Mouse (Mus musculus): ENCODE results near the gene B3gnt6. TPM values are rescaled to one million over a fixed set of nuclear protein-coding genes. Genes with fewer than 3 reads are reported as not detected.

The B3gnt6 gene
- polyA plus RNA-seq, 1 experiment from 2014 or later: not detected

GRCm38 (mm10) chr7:98176322-98177070 lies 22.8 kb downstream of the B3gnt6 start:
- H3K4me1 ChIP-seq: peaks cover 25% of the 10 kb centered on the region
- no peak overlapping the region for H3K9ac ChIP-seq
- no peaks in the 10 kb centered on the region for H3K36me3 ChIP-seq
- H3K27ac ChIP-seq: no peak overlapping the region
- no peaks in the 10 kb centered on the region for H3K27me3 ChIP-seq
- no peak overlapping the region for H3K4me3 ChIP-seq
- 0 out of 2 replicates have a peak overlapping the region, but pooled peaks have one; percentile 79 for H3K4me2 ChIP-seq
- no peaks in the 10 kb centered on the region for H3K9me3 ChIP-seq
- no peak for ATAC-seq (ENCODE audit: insufficient number of reproducible peaks, low FRiP score, low TSS enrichment, low read depth)
- 67% methylated on average over 8 of the region's 8 CpGs for WGBS

DNA sequence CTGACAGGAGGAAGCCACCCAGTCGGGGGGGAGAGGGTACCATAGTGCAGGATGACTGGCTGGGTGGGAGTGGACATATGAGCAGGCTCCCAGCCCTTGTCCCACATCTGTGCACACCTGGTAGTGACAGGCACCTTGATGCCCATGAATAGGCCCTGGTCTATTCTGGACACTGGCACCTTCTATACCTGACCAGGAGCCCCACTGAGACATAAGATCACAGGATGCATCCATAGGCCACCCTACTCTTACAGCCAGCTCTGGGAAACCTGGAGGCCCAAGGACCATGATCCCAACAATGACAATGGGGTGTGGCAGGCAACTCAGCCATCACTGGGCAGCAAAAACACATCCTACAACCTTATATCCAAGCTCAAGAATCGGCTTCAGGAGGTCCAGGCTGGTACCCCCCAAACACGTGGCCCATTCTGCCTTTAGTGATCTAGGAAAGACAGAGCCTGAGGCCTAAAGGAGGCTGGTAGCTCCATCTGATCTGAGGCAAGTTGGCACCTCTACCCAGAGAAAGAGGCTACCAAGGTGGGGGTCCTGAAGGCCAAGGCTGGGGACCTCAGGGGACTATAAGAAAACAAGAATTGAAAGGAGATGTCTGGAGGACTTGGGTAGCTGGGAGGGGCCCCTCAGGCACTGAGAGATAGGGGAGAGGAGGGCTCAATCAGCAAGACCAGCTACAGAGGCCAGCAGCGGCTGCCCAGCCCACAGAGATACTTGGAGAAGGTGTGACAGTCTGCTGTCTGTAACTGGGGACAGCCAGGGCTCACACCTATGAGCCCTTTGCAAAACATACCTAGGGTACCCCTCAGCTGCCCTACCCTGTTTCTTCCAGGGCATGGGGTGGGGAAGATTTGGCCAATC lies 24.2 kb downstream of the B3gnt6 start:
- Histone ChIP-seq H3K27ac (no peak overlapping the region), H3K27me3 (no peaks in the 10 kb centered on the region), H3K9me3 (no peaks in the 10 kb centered on the region), H3K9ac (no peak overlapping the region), H3K4me1 (peaks cover 36% of the 10 kb centered on the region), H3K36me3 (no peaks in the 10 kb centered on the region), H3K4me3 (no peak overlapping the region), H3K4me2 (no peak overlapping the region)
- 77% methylated on average over 4 of the region's 4 CpGs for WGBS
- no peak for ATAC-seq (ENCODE audit: insufficient number of reproducible peaks, low FRiP score, low TSS enrichment, low read depth)

GRCm38 (mm10) chr7:98173408-98173807 lies 25.9 kb downstream of the B3gnt6 start:
- WGBS: 59% methylated on average over 4 of the region's 4 CpGs

GRCm38 (mm10) chr7:98172661-98173060 lies 26.6 kb downstream of the B3gnt6 start:
- H3K9me3 ChIP-seq: no peaks in the 10 kb centered on the region
- 0 out of 2 replicates have a peak overlapping the region, but pooled peaks have one; percentile 38 for H3K27ac ChIP-seq
- H3K9ac ChIP-seq: no peak overlapping the region
- no peak for ATAC-seq (ENCODE audit: insufficient number of reproducible peaks, low FRiP score, low TSS enrichment, low read depth)
- peaks cover 31% of the 10 kb centered on the region for H3K4me1 ChIP-seq
- no peaks in the 10 kb centered on the region for H3K36me3 ChIP-seq
- no peak overlapping the region for H3K4me3 ChIP-seq
- whole genome bisulfite sequencing: 71% methylated on average over 8 of the region's 8 CpGs
- H3K4me2 ChIP-seq: no peak overlapping the region
- H3K27me3 ChIP-seq: no peaks in the 10 kb centered on the region

More at GRCm38 (mm10) chr7:98173408-98173807, 25.9 kb downstream of the B3gnt6 start:
- no peak for ATAC-seq (ENCODE audit: insufficient number of reproducible peaks, low FRiP score, low TSS enrichment, low read depth)
- Histone ChIP-seq H3K9me3 (no peaks in the 10 kb centered on the region), H3K27me3 (no peaks in the 10 kb centered on the region), H3K4me1 (peaks cover 36% of the 10 kb centered on the region), H3K9ac (no peak overlapping the region), H3K36me3 (no peaks in the 10 kb centered on the region), H3K4me2 (no peak overlapping the region), H3K27ac (no peak overlapping the region), H3K4me3 (no peak overlapping the region)

DNA sequence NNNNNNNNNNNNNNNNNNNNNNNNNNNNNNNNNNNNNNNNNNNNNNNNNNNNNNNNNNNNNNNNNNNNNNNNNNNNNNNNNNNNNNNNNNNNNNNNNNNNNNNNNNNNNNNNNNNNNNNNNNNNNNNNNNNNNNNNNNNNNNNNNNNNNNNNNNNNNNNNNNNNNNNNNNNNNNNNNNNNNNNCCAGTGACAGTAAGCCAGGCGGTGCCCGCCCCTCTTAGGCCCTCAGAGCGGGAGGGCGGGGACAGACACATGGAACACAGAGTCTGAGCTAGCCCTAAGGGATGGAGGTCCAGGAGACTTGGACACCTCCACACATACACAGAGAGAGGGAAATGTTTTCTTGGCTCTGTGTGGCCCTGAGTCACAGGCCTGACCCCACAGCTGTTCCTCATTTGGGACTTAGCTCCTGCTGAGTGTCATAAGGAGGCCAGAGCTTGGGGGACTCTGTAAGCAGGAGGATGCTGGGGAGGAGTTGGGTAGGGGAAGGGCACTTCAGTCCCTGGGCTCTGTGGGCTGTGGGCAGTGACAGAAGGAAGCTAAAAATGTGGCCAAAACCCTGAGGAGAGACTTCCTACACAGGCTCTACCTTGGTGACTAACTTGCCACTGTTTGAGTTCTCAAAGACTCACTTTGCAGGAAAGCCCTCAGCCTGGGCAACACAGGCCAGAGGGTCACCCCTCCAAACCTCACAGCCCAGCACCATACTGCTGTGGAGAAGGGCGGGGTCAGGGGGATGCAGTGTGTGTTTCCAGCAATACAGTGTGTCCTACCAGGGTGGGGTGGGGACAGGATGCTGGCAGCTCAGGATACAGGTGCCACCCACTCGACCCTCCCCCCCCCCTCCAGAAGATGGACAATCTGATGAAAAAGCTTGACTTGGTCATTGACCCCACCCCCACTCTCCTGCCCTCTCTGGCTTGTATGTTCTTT lies 27.9 kb downstream of the B3gnt6 start:
- no peaks in the 10 kb centered on the region for H3K9me3 ChIP-seq
- no peak overlapping the region for H3K4me3 ChIP-seq
- H3K4me1 ChIP-seq: peaks cover 21% of the 10 kb centered on the region
- H3K36me3 ChIP-seq: no peaks in the 10 kb centered on the region
- peak overlapping the region; percentile 61 for H3K27ac ChIP-seq
- ATAC-seq (ENCODE audit: insufficient number of reproducible peaks, low FRiP score, low TSS enrichment, low read depth): 0 out of 2 replicates have a peak, but pooled peaks have one; percentile 35
- no peaks in the 10 kb centered on the region for H3K27me3 ChIP-seq
- WGBS: 46% methylated on average over 5 of the region's 6 CpGs
- H3K4me2 ChIP-seq: no peak overlapping the region
- no peak overlapping the region for H3K9ac ChIP-seq

DNA sequence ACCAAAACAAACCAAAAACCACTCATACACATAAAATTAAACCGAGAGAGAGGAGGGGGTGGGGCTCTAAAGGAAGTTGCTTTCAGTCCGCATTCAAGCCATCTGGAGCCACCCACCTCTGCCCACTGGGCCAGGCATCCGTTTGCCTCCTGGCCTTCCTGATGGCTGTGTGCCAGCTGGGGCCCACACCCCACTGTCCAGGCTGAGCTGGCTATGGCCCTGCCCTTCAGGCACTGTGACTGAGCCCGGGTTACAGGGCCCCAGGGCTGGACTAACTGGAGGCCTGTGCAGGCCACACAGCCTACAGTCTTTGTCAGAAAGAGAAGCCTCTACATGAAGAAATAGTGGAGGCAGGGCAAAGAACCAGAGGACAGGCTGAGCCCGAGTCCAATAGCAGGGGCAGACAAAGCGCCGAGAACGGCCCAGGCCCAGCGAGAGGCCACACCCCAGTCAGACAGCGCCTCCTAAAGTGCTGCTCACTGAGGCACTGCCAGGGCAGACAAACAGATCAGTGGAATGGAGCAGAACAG lies 34.2 kb downstream of the B3gnt6 start:
- peak; percentile 45; the same call in 1 of the 2 replicates for ATAC-seq (ENCODE audit: insufficient number of reproducible peaks, low FRiP score, low TSS enrichment, low read depth)
- 41% methylated on average over 10 of the region's 10 CpGs for WGBS
- no peak overlapping the region for H3K9ac ChIP-seq

GRCm38 (mm10) chr7:98164382-98164998 lies 34.8 kb downstream of the B3gnt6 start:
- Histone ChIP-seq H3K36me3 (no peaks in the 10 kb centered on the region), H3K4me1 (peaks cover 40% of the 10 kb centered on the region), H3K27ac (peak overlapping the region; percentile 65), H3K9ac (no peak overlapping the region), H3K27me3 (no peaks in the 10 kb centered on the region), H3K9me3 (no peaks in the 10 kb centered on the region), H3K4me2 (no peak overlapping the region), H3K4me3 (no peak overlapping the region)
- no peak for ATAC-seq (ENCODE audit: insufficient number of reproducible peaks, low FRiP score, low TSS enrichment, low read depth)
- whole genome bisulfite sequencing: 67% methylated on average over 9 of the region's 9 CpGs

More for the DNA sequence above, 34.2 kb downstream of the B3gnt6 start:
- peaks cover 35% of the 10 kb centered on the region for H3K4me1 ChIP-seq
- no peaks in the 10 kb centered on the region for H3K9me3 ChIP-seq
- H3K4me2 ChIP-seq: no peak overlapping the region
- no peak overlapping the region for H3K4me3 ChIP-seq
- H3K27me3 ChIP-seq: no peaks in the 10 kb centered on the region
- no peaks in the 10 kb centered on the region for H3K36me3 ChIP-seq
- H3K27ac ChIP-seq: peak overlapping the region; percentile 65

- H3K4me2 ChIP-seq: no peak overlapping the region
- no peak overlapping the region for H3K4me3 ChIP-seq
- H3K36me3 ChIP-seq: no peaks in the 10 kb centered on the region
- ATAC-seq (ENCODE audit: insufficient number of reproducible peaks, low FRiP score, low TSS enrichment, low read depth): no peak
- no peaks in the 10 kb centered on the region for H3K9me3 ChIP-seq
- H3K4me1 ChIP-seq: peaks cover 46% of the 10 kb centered on the region
- no peak overlapping the region for H3K27ac ChIP-seq
- no peaks in the 10 kb centered on the region for H3K27me3 ChIP-seq
- 43% methylated on average over 3 of the region's 3 CpGs for WGBS
- H3K9ac ChIP-seq: no peak overlapping the region
Observed at GRCm38 (mm10) chr7:98163700-98164099, 35.6 kb downstream of the B3gnt6 start.

GRCm38 (mm10) chr7:98162239-98162638 lies 37.0 kb downstream of the B3gnt6 start:
- H3K4me1 ChIP-seq: peaks cover 55% of the 10 kb centered on the region

GRCm38 (mm10) chr7:98160041-98160740 lies 39.1 kb downstream of the B3gnt6 start:
- Histone ChIP-seq H3K36me3 (no peaks in the 10 kb centered on the region), H3K27ac (no peak overlapping the region), H3K9me3 (no peaks in the 10 kb centered on the region), H3K27me3 (no peaks in the 10 kb centered on the region), H3K4me1 (peaks cover 60% of the 10 kb centered on the region), H3K4me2 (no peak overlapping the region), H3K4me3 (no peak overlapping the region), H3K9ac (no peak overlapping the region)
- 43% methylated on average over 8 of the region's 8 CpGs for WGBS
- ATAC-seq (ENCODE audit: insufficient number of reproducible peaks, low FRiP score, low TSS enrichment, low read depth): no peak

More at GRCm38 (mm10) chr7:98162239-98162638, 37.0 kb downstream of the B3gnt6 start:
- H3K4me2 ChIP-seq: no peak overlapping the region
- no peak overlapping the region for H3K9ac ChIP-seq
- ATAC-seq (ENCODE audit: insufficient number of reproducible peaks, low FRiP score, low TSS enrichment, low read depth): no peak
- H3K27ac ChIP-seq: no peak overlapping the region
- no peak overlapping the region for H3K4me3 ChIP-seq
- WGBS: 74% methylated on average over 6 of the region's 6 CpGs
- H3K9me3 ChIP-seq: no peaks in the 10 kb centered on the region
- H3K36me3 ChIP-seq: no peaks in the 10 kb centered on the region
- no peaks in the 10 kb centered on the region for H3K27me3 ChIP-seq

Measured in limb, embryonic 15.5 days (tissue).